ENCODE assay signal across 23 mouse cellular contexts in genomic region chr2:91936154-91936553, GRCm38 (mm10). TPM values are rescaled to one million over a fixed set of nuclear protein-coding genes. Genes with fewer than 3 reads are reported as not detected.
DNase-seq lines count a peak whose midpoint lies in the region; TF ChIP-seq lines count a peak whose summit lies in the region.
"Had no signal": no experiment of that assay in that cellular context is flagged by ENCODE, and none has a peak within 500 bp of the region (broad histone marks: within the 10 kb centered on the region; RNA-seq: fewer than 3 reads in every experiment).

No protein-coding gene starts in this region.

- TF ChIP-seq CTCF in gastrocnemius, adult 2 months (IDR thresholded peaks at IDR 0.05), result no peak

- DNase-seq in cerebellum, adult 8-10 months, result peak; percentile 24
- DNase-seq in cerebellum, postnatal 36 days, result no peak
- peak; percentile 3 for DNase-seq in gastrocnemius, postnatal 10 days
- DNase-seq in gastrocnemius, adult 2 months, result no peak
- peak; percentile 83 for DNase-seq in right cerebral cortex, adult 18-20 months
- DNase-seq in right cerebral cortex, postnatal 14 days, result no peak
- no peak for DNase-seq in heart, postnatal 25 days (ENCODE audit: low spot score)
- DNase-seq: adrenal gland, postnatal 14 days; heart, adult 11 months; heart, postnatal 10 days; kidney, adult 8-10 months; kidney, postnatal 10 days; spleen, adult 18-20 months had no signal

- H3K4me3 ChIP-seq in gastrocnemius, adult 2 months, result no peak overlapping the region
- H3K4me3 ChIP-seq: embryonic facial prominence, embryonic 12.5 days; erythroblast, embryonic 14.5 days; forebrain, embryonic 13.5 days; intestine, embryonic 15.5 days; myocyte; neural tube, embryonic 13.5 days had no signal

- H3K27ac ChIP-seq in gastrocnemius, adult 2 months, result no peak overlapping the region
- H3K27ac ChIP-seq: embryonic facial prominence, embryonic 12.5 days; forebrain, embryonic 13.5 days; intestine, embryonic 15.5 days; neural tube, embryonic 13.5 days had no signal

- intact Hi-C loops in gastrocnemius, adult 2 months (cut with DNase I), result no loop called here
- intact Hi-C loops in heart, postnatal 25 days (cut with DNase I), result no loop called here

RNA-seq across cellular contexts. Expression of gene Mdk, which starts 4.1 kb away (rescaled TPM):
- 10 to 100 TPM; 43.3 to 55.2 TPM for total RNA-seq in gastrocnemius, postnatal 10 days (2021)
- under 1 TPM; 0.51 to 0.92 TPM for total RNA-seq in gastrocnemius, adult 2 months (2021)
- total RNA-seq in heart, postnatal 25 days (2021), result 1 to 10 TPM; 4.4 TPM
- total RNA-seq: liver, adult 2 months had no signal

RNA-seq across cellular contexts. Expression of gene Chrm4, which starts 9.1 kb away (rescaled TPM):
- under 1 TPM in 1 of 2 experiments, not detected in 1; 0.16 TPM for total RNA-seq in gastrocnemius, postnatal 10 days (2021)
- total RNA-seq in gastrocnemius, adult 2 months (2021), result not detected
- total RNA-seq in heart, postnatal 25 days (2021), result not detected
- total RNA-seq: liver, adult 2 months had no signal

RNA-seq across cellular contexts. Expression of gene Gm9821, which starts 9.3 kb away (rescaled TPM):
- not detected for total RNA-seq in gastrocnemius, postnatal 10 days (2021)
- not detected for total RNA-seq in gastrocnemius, adult 2 months (2021)
- total RNA-seq in heart, postnatal 25 days (2021), result not detected
- total RNA-seq: adrenal gland, postnatal 14 days; heart, postnatal 10 days; layer of hippocampus, adult 18-20 months; layer of hippocampus, postnatal 14 days; left cerebral cortex, postnatal 10 days; liver, adult 2 months had no signal

RNA-seq across cellular contexts. Expression of gene Dgkz, which starts 39.5 kb away (rescaled TPM):
- total RNA-seq in gastrocnemius, postnatal 10 days (2021), result 10 to 100 TPM; 60.5 to 84.3 TPM
- total RNA-seq in gastrocnemius, adult 2 months (2021), result 10 to 100 TPM; 33.7 to 37.5 TPM
- total RNA-seq in heart, postnatal 25 days (2021), result 10 to 100 TPM; 37.7 to 46.9 TPM

Comparison
In these comparisons a context has a peak if more than half of its experiments do, and no peak if none do; other contexts are left out.
1. DNase-seq: peak in cerebellum, adult 8-10 months (single experiment), gastrocnemius, postnatal 10 days (single experiment) and right cerebral cortex, adult 18-20 months (single experiment); none in cerebellum, postnatal 36 days (0 of 2), gastrocnemius, adult 2 months (single experiment), right cerebral cortex, postnatal 14 days (single experiment) and heart, postnatal 25 days (single experiment).
2. RNA of gene Mdk, which starts 4.1 kb away (total RNA-seq): 43.3 to 55.2 TPM in gastrocnemius, postnatal 10 days; 4.4 TPM in heart, postnatal 25 days and 0.51 to 0.92 TPM in gastrocnemius, adult 2 months; every median in the first group is over 4 times any median in the second.